Mouse (Mus musculus) forebrain, embryonic 15.5 days (tissue): ENCODE results near the gene Il6ra. TPM values are rescaled to one million over a fixed set of nuclear protein-coding genes. Genes with fewer than 3 reads are reported as not detected.
A peak's percentile ranks its signal among the peaks of the same experiment; 100 is the strongest.

Experiments used
- ATAC-seq: fragments of 200-750 bp; cut with Nextera tagmentation; replicated peaks from 2 replicates; pipeline ENCODE4 v1.8.0; 2017; ENCODE audit warnings: mild to moderate bottlenecking, moderate TSS enrichment, moderate library complexity
- H3K27ac ChIP-seq: fragments of 300-500 bp; sonication (generic); replicated peaks from 2 replicates; pipeline ENCODE4 v1.5.1; 2015; ENCODE audit warnings: mild to moderate bottlenecking, inconsistent platforms
- H3K27me3 ChIP-seq: fragments of 300-500 bp; sonication (generic); 2 replicates; pipeline ENCODE4 v1.6.1; 2015; ENCODE audit warnings: inconsistent platforms
- H3K36me3 ChIP-seq: fragments of 300-500 bp; sonication (generic); 2 replicates; pipeline ENCODE4 v1.6.1; 2015; ENCODE audit warnings: mild to moderate bottlenecking, inconsistent platforms
- H3K4me1 ChIP-seq: fragments of 300-500 bp; sonication (generic); 2 replicates; pipeline ENCODE4 v1.6.1; 2015; ENCODE audit warnings: inconsistent platforms
- H3K4me2 ChIP-seq: fragments of 300-500 bp; sonication (generic); replicated peaks from 2 replicates; pipeline ENCODE4 v1.6.1; 2015; ENCODE audit warnings: mild to moderate bottlenecking, inconsistent platforms
- H3K4me3 ChIP-seq: fragments of 300-500 bp; sonication (generic); 2 replicates; pipeline ENCODE4 v1.5.1; 2015; ENCODE audit warnings: mild to moderate bottlenecking, inconsistent platforms
- H3K9ac ChIP-seq: fragments of 300-500 bp; sonication (generic); replicated peaks from 2 replicates; pipeline ENCODE4 v1.6.1; 2015; ENCODE audit warnings: mild to moderate bottlenecking, inconsistent platforms
- H3K9me3 ChIP-seq: fragments of 300-500 bp; sonication (generic); 2 replicates; pipeline ENCODE4 v1.6.1; 2016; ENCODE audit warnings: inconsistent platforms
- WGBS: fragments of 180-500 bp; shearing (Covaris S2); methylation state at CpG from one replicate; pipeline ENCODE4 v1.1.7; 2015; ENCODE audit warnings: mixed read lengths; 5-methylcytosine and 5-hydroxymethylcytosine counted together
- polyA plus RNA-seq: library from polyadenylated mRNA; unstranded; fragments of >200 nt; fragmentation: Nextera tagmentation; extraction: Ambion mirVana; gene quantifications from 2 replicates; pipeline ENCODE4 v1.2.1, GENCODE M21; 2015

The Il6ra gene
- polyA plus RNA-seq, 1 experiment from 2014 or later, result 0.73 TPM

GRCm38 (mm10) chr3:89936495-89936894 lies 23.5 kb upstream of the Il6ra start:
- WGBS, result 94% methylated on average over 3 of the region's 3 CpGs
- Histone ChIP-seq H3K4me2 (no peak overlapping the region), H3K36me3 (peaks cover 40% of the 10 kb centered on the region), H3K4me1 (no peaks in the 10 kb centered on the region), H3K27me3 (no peaks in the 10 kb centered on the region), H3K9ac (no peak overlapping the region), H3K4me3 (no peak overlapping the region), H3K27ac (no peak overlapping the region), H3K9me3 (no peaks in the 10 kb centered on the region)
- ATAC-seq, result no peak

GRCm38 (mm10) chr3:89932925-89933324 lies 19.9 kb upstream of the Il6ra start:
- no peak overlapping the region for H3K9ac ChIP-seq
- no peaks in the 10 kb centered on the region for H3K4me1 ChIP-seq
- H3K27ac ChIP-seq, result no peak overlapping the region
- H3K4me3 ChIP-seq, result no peak overlapping the region
- peaks cover 12% of the 10 kb centered on the region for H3K36me3 ChIP-seq
- H3K4me2 ChIP-seq, result no peak overlapping the region
- ATAC-seq, result no peak
- H3K9me3 ChIP-seq, result no peaks in the 10 kb centered on the region
- no peaks in the 10 kb centered on the region for H3K27me3 ChIP-seq
- 92% methylated on average over 2 of the region's 2 CpGs for WGBS

GRCm38 (mm10) chr3:89928956-89929355 lies 16.0 kb upstream of the Il6ra start:
- no peaks in the 10 kb centered on the region for H3K27me3 ChIP-seq
- H3K9me3 ChIP-seq, result no peaks in the 10 kb centered on the region
- no peak overlapping the region for H3K27ac ChIP-seq
- no peak overlapping the region for H3K4me2 ChIP-seq
- no peak overlapping the region for H3K4me3 ChIP-seq
- 83% methylated on average over 4 of the region's 4 CpGs for WGBS
- ATAC-seq, result no peak
- H3K4me1 ChIP-seq, result no peaks in the 10 kb centered on the region
- H3K9ac ChIP-seq, result no peak overlapping the region
- H3K36me3 ChIP-seq, result no peaks in the 10 kb centered on the region

GRCm38 (mm10) chr3:89926440-89926839 lies 13.4 kb upstream of the Il6ra start:
- H3K9me3 ChIP-seq, result no peaks in the 10 kb centered on the region
- no peak overlapping the region for H3K27ac ChIP-seq
- H3K4me2 ChIP-seq, result no peak overlapping the region
- H3K36me3 ChIP-seq, result no peaks in the 10 kb centered on the region
- no peaks in the 10 kb centered on the region for H3K4me1 ChIP-seq
- H3K4me3 ChIP-seq, result no peak overlapping the region
- 94% methylated on average over 1 of the region's 1 CpGs for WGBS
- no peak for ATAC-seq
- H3K27me3 ChIP-seq, result no peaks in the 10 kb centered on the region
- no peak overlapping the region for H3K9ac ChIP-seq

- Histone ChIP-seq H3K4me1 (no peaks in the 10 kb centered on the region), H3K36me3 (no peaks in the 10 kb centered on the region), H3K4me3 (no peak overlapping the region), H3K9ac (no peak overlapping the region), H3K4me2 (no peak overlapping the region), H3K27ac (no peak overlapping the region), H3K9me3 (no peaks in the 10 kb centered on the region), H3K27me3 (no peaks in the 10 kb centered on the region)
- WGBS, result 67% methylated on average over 6 of the region's 6 CpGs
- ATAC-seq, result no peak
Observed at GRCm38 (mm10) chr3:89920711-89921110, 7.7 kb upstream of the Il6ra start.

GRCm38 (mm10) chr3:89917408-89917807 lies 4.4 kb upstream of the Il6ra start:
- H3K27me3 ChIP-seq, result peaks cover 16% of the 10 kb centered on the region; the same call in 1 of the 2 replicates
- peaks cover 11% of the 10 kb centered on the region for H3K4me1 ChIP-seq
- H3K9me3 ChIP-seq, result no peaks in the 10 kb centered on the region
- H3K4me3 ChIP-seq, result no peak overlapping the region
- no peak overlapping the region for H3K9ac ChIP-seq
- no peak overlapping the region for H3K4me2 ChIP-seq
- no peak overlapping the region for H3K27ac ChIP-seq
- ATAC-seq, result no peak
- WGBS, result 53% methylated on average over 3 of the region's 3 CpGs
- H3K36me3 ChIP-seq, result no peaks in the 10 kb centered on the region

GRCm38 (mm10) chr3:89916622-89917021 lies 3.6 kb upstream of the Il6ra start:
- no peaks in the 10 kb centered on the region for H3K36me3 ChIP-seq
- ATAC-seq, result no peak
- no peak overlapping the region for H3K9ac ChIP-seq
- peaks cover 22% of the 10 kb centered on the region for H3K27me3 ChIP-seq
- 95% methylated on average over 1 of the region's 1 CpGs for WGBS
- no peak overlapping the region for H3K4me3 ChIP-seq
- no peaks in the 10 kb centered on the region for H3K9me3 ChIP-seq
- H3K4me1 ChIP-seq, result peaks cover 12% of the 10 kb centered on the region
- H3K27ac ChIP-seq, result no peak overlapping the region
- no peak overlapping the region for H3K4me2 ChIP-seq

GRCm38 (mm10) chr3:89914700-89915099 lies 1.7 kb upstream of the Il6ra start:
- no peaks in the 10 kb centered on the region for H3K9me3 ChIP-seq
- peaks cover 27% of the 10 kb centered on the region for H3K27me3 ChIP-seq
- H3K27ac ChIP-seq, result no peak overlapping the region
- ATAC-seq, result no peak
- WGBS, result 80% methylated on average over 4 of the region's 4 CpGs
- H3K4me2 ChIP-seq, result no peak overlapping the region
- H3K36me3 ChIP-seq, result no peaks in the 10 kb centered on the region
- H3K4me3 ChIP-seq, result no peak overlapping the region
- H3K4me1 ChIP-seq, result peaks cover 12% of the 10 kb centered on the region
- no peak overlapping the region for H3K9ac ChIP-seq

GRCm38 (mm10) chr3:89912108-89912542 lies 871 bp downstream of the Il6ra start:
- peaks cover 27% of the 10 kb centered on the region for H3K27me3 ChIP-seq
- peaks cover 12% of the 10 kb centered on the region for H3K4me1 ChIP-seq
- peak overlapping the region; percentile 55; the same call in 1 of the 2 replicates for H3K4me3 ChIP-seq
- H3K4me2 ChIP-seq, result peak overlapping the region; percentile 99
- H3K9ac ChIP-seq, result no peak overlapping the region
- no peaks in the 10 kb centered on the region for H3K36me3 ChIP-seq
- no peak overlapping the region for H3K27ac ChIP-seq
- ATAC-seq, result peak; percentile 48; the same call in 1 of the 2 replicates
- no peaks in the 10 kb centered on the region for H3K9me3 ChIP-seq
- 37% methylated on average over 6 of the region's 6 CpGs for WGBS

GRCm38 (mm10) chr3:89911207-89911606 lies 1.8 kb downstream of the Il6ra start:
- H3K4me3 ChIP-seq, result no peak overlapping the region
- peaks cover 12% of the 10 kb centered on the region for H3K4me1 ChIP-seq
- no peaks in the 10 kb centered on the region for H3K9me3 ChIP-seq
- H3K9ac ChIP-seq, result no peak overlapping the region
- H3K36me3 ChIP-seq, result no peaks in the 10 kb centered on the region
- no peak overlapping the region for H3K4me2 ChIP-seq
- ATAC-seq, result no peak
- no peak overlapping the region for H3K27ac ChIP-seq
- WGBS, result 80% methylated on average over 3 of the region's 3 CpGs
- peaks cover 27% of the 10 kb centered on the region for H3K27me3 ChIP-seq

GRCm38 (mm10) chr3:89909703-89910542 lies 3.1 kb downstream of the Il6ra start:
- Histone ChIP-seq H3K27me3 (peaks cover 27% of the 10 kb centered on the region), H3K27ac (no peak overlapping the region), H3K36me3 (no peaks in the 10 kb centered on the region), H3K4me1 (peaks cover 12% of the 10 kb centered on the region), H3K4me3 (no peak overlapping the region), H3K9me3 (no peaks in the 10 kb centered on the region), H3K9ac (no peak overlapping the region), H3K4me2 (no peak overlapping the region)
- ATAC-seq, result no peak
- WGBS, result 63% methylated on average over 5 of the region's 5 CpGs

- H3K9me3 ChIP-seq, result no peaks in the 10 kb centered on the region
- no peak for ATAC-seq
- WGBS, result 90% methylated on average over 6 of the region's 6 CpGs
- H3K27ac ChIP-seq, result no peak overlapping the region
- H3K4me1 ChIP-seq, result peaks cover 12% of the 10 kb centered on the region
- no peak overlapping the region for H3K4me2 ChIP-seq
- H3K9ac ChIP-seq, result no peak overlapping the region
- no peak overlapping the region for H3K4me3 ChIP-seq
- H3K27me3 ChIP-seq, result peaks cover 17% of the 10 kb centered on the region
- H3K36me3 ChIP-seq, result no peaks in the 10 kb centered on the region
Observed at GRCm38 (mm10) chr3:89908836-89909235, 4.2 kb downstream of the Il6ra start.
